Mouse (Mus musculus) stomach, embryonic 15.5 days (tissue): ENCODE results near the gene Ss18l1. TPM values are rescaled to one million over a fixed set of nuclear protein-coding genes. Genes with fewer than 3 reads are reported as not detected.

Source experiments
- ATAC-seq: fragments of 200-750 bp; cut with Nextera tagmentation; 2 replicates; pipeline ENCODE4 v1.8.0; 2017; ENCODE audit warnings: low read depth, moderate number of reproducible peaks, moderate TSS enrichment; ENCODE audit not compliant: insufficient read depth, low FRiP score
- H3K27ac ChIP-seq: fragments of 300-500 bp; sonication (generic); 2 replicates; pipeline ENCODE4 v1.5.1; 2015; ENCODE audit warnings: mild to moderate bottlenecking, inconsistent platforms
- H3K27me3 ChIP-seq: fragments of 300-500 bp; sonication (generic); replicated peaks from 2 replicates; pipeline ENCODE4 v1.6.1; 2015; ENCODE audit warnings: inconsistent platforms
- H3K36me3 ChIP-seq: fragments of 300-500 bp; sonication (generic); 2 replicates; pipeline ENCODE4 v1.6.1; 2015; ENCODE audit warnings: inconsistent platforms
- H3K4me1 ChIP-seq: fragments of 300-500 bp; sonication (generic); 2 replicates; pipeline ENCODE4 v1.6.1; 2015; ENCODE audit warnings: inconsistent platforms
- H3K4me2 ChIP-seq: fragments of 300-500 bp; sonication (generic); 2 replicates; pipeline ENCODE4 v1.6.1; 2015; ENCODE audit warnings: mild to moderate bottlenecking, inconsistent platforms
- H3K4me3 ChIP-seq: fragments of 300-500 bp; sonication (generic); replicated peaks from 2 replicates; pipeline ENCODE4 v1.5.1; 2015; ENCODE audit warnings: inconsistent platforms
- H3K9ac ChIP-seq: fragments of 300-500 bp; sonication (generic); 2 replicates; pipeline ENCODE4 v1.6.1; 2015; ENCODE audit warnings: inconsistent platforms
- H3K9me3 ChIP-seq: fragments of 300-500 bp; sonication (generic); 2 replicates; pipeline ENCODE4 v1.6.1; 2016; ENCODE audit warnings: inconsistent platforms
- WGBS: fragments of 180-500 bp; shearing (Covaris S2); methylation state at CpG from one replicate; pipeline ENCODE4 v1.1.7; 2015; 5-methylcytosine and 5-hydroxymethylcytosine counted together
- polyA plus RNA-seq: library from polyadenylated mRNA; unstranded; fragments of >200 nt; fragmentation: Nextera tagmentation; extraction: Ambion mirVana; gene quantifications from 2 replicates; pipeline ENCODE4 v1.2.1, GENCODE M21; 2015

Gene Ss18l1
- polyA plus RNA-seq, 1 experiment from 2014 or later = 4.4 TPM

- Histone ChIP-seq H3K9me3 (no peaks in the 10 kb centered on the region), H3K9ac (no peak overlapping the region), H3K4me3 (no peak overlapping the region), H3K27me3 (peaks cover 36% of the 10 kb centered on the region), H3K4me2 (no peak overlapping the region), H3K4me1 (no peaks in the 10 kb centered on the region), H3K27ac (no peak overlapping the region), H3K36me3 (no peaks in the 10 kb centered on the region)
- WGBS = 45% methylated on average over 3 of the region's 3 CpGs
- no peak for ATAC-seq
Observed at GRCm38 (mm10) chr2:180097585-180097984, 55.3 kb downstream of the Ss18l1 start.

GRCm38 (mm10) chr2:180098167-180098566, 55.9 kb downstream of the Ss18l1 start:
- 43% methylated on average over 5 of the region's 5 CpGs for WGBS
- Histone ChIP-seq H3K4me1 (peaks cover 4% of the 10 kb centered on the region; the same call in 1 of the 2 replicates), H3K4me3 (no peak overlapping the region), H3K9me3 (no peaks in the 10 kb centered on the region), H3K4me2 (no peak overlapping the region), H3K9ac (no peak overlapping the region), H3K27me3 (peaks cover 42% of the 10 kb centered on the region), H3K36me3 (no peaks in the 10 kb centered on the region), H3K27ac (no peak overlapping the region)
- no peak for ATAC-seq

- ATAC-seq = no peak
- whole genome bisulfite sequencing = 4% methylated on average over 15 of the region's 15 CpGs
Observed at GRCm38 (mm10) chr2:180099529-180099928, 57.2 kb downstream of the Ss18l1 start.

DNA sequence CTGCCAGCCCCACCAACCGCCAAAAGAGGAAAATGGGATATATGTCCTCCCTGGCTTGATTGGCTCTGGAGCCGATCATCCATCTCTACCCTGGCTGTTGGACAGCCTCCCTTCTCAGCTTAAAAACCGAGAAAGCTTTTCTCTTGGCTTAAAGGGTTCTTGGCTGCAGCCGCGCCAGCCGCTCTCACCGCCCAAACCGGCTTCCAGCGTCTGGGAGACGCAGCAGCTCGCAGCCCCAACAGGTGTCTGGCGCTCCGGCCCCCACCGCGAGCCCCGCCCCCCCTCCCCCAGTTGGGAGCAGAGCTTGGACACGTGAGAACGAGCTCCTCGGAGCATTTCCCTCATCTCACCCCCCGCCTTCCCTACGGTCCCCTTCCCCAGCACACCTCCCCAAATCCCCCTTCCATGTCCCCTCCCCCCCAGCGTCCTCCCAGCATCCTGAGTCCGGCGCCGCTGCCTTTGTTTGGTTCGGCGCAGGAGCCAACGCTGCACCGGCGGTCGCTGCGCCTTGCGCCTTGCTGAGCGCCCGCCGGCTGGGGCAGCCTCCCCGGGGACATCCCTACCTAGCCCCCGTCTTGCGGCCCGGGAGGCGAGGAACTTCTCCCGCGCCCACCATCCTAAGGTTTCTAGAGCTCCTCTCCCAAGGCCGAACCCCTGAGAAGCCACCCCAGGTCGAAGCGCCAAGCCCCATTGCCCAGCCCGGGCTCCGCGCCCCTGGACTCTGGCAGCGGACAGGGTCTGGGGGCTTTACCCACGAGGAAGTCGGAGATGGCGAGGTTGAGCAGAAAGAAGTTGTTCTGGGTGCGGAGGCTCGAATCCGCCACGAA, 61.1 kb downstream of the Ss18l1 start:
- Histone ChIP-seq H3K27ac (no peak overlapping the region), H3K4me1 (peaks cover 22% of the 10 kb centered on the region), H3K27me3 (peaks cover 66% of the 10 kb centered on the region), H3K36me3 (no peaks in the 10 kb centered on the region), H3K9me3 (no peaks in the 10 kb centered on the region), H3K4me3 (peak overlapping the region; percentile 51), H3K9ac (no peak overlapping the region), H3K4me2 (peak overlapping the region; percentile 100)
- no peak for ATAC-seq
- under 1% methylated on average over 54 of the region's 57 CpGs for WGBS

More at GRCm38 (mm10) chr2:180099529-180099928, 57.2 kb downstream of the Ss18l1 start:
- H3K4me1 ChIP-seq = peaks cover 16% of the 10 kb centered on the region
- H3K9ac ChIP-seq = no peak overlapping the region
- H3K4me2 ChIP-seq = no peak overlapping the region
- H3K9me3 ChIP-seq = no peaks in the 10 kb centered on the region
- peaks cover 54% of the 10 kb centered on the region for H3K27me3 ChIP-seq
- H3K4me3 ChIP-seq = no peak overlapping the region
- no peak overlapping the region for H3K27ac ChIP-seq
- H3K36me3 ChIP-seq = no peaks in the 10 kb centered on the region

DNA sequence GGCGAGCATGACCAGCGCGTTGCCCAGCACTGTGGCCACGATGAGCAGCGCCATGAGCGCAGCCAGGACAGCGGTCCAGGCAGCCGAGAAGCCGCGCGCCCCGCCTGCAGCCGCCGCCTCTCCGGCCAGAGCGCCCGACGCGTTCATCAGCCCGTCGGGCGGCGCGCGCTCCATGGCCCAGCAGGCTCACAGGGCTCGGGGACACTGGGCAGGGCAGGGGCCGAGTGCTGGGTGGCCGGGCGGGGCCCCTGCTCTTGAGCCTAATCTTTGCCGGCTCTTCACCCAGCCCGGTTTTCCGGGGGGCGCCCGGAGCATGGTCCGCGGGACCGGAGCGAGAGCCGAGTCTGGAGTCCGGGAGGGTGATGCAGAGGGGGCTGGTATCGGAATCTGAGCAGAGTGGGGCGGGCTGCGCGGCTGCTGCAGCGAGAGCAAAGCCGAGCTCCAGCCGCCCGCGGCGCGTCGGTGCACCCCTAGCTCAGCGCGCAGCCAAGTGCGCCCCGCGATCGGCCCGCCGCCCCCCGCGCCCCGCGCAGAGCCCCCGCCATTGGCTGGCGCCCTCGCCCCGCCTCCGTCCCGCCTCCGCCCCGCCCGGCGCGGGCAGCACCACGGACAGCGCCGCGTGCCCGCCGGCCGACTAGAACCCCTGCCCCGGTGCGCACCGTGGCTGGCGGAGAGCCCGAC, 61.8 kb downstream of the Ss18l1 start, which contains the start of gene Hrh3:
Gene Hrh3, minus strand, starts transcription at position 511 of the 681 bp plus-strand sequence.
- Histone ChIP-seq H3K27me3 (peaks cover 66% of the 10 kb centered on the region), H3K27ac (no peak within 1 kb of the TSS), H3K4me2 (peak within 1 kb of the TSS; percentile 100), H3K36me3 (no peaks in the 10 kb centered on the region), H3K4me3 (peak within 1 kb of the TSS; percentile 51), H3K9ac (no peak within 1 kb of the TSS), H3K4me1 (peaks cover 22% of the 10 kb centered on the region), H3K9me3 (no peaks in the 10 kb centered on the region)
- WGBS = under 1% methylated on average over 63 of the region's 87 CpGs
- peak; percentile 82 for ATAC-seq

GRCm38 (mm10) chr2:180104659-180105377, 62.5 kb downstream of the Ss18l1 start:
- Histone ChIP-seq H3K27me3 (peaks cover 60% of the 10 kb centered on the region), H3K4me3 (peak overlapping the region; percentile 51), H3K4me1 (peaks cover 22% of the 10 kb centered on the region), H3K4me2 (peak overlapping the region; percentile 100), H3K27ac (no peak overlapping the region), H3K9me3 (no peaks in the 10 kb centered on the region), H3K9ac (no peak overlapping the region), H3K36me3 (no peaks in the 10 kb centered on the region)
- ATAC-seq = 0 out of 2 replicates have a peak, but pooled peaks have one; percentile 5
- 11% methylated on average over 24 of the region's 24 CpGs for WGBS

GRCm38 (mm10) chr2:180105441-180106190, 63.3 kb downstream of the Ss18l1 start:
- Histone ChIP-seq H3K36me3 (no peaks in the 10 kb centered on the region), H3K9ac (no peak overlapping the region), H3K4me2 (no peak overlapping the region), H3K4me3 (no peak overlapping the region), H3K9me3 (no peaks in the 10 kb centered on the region), H3K27me3 (peaks cover 52% of the 10 kb centered on the region), H3K27ac (no peak overlapping the region), H3K4me1 (peaks cover 22% of the 10 kb centered on the region)
- no peak for ATAC-seq
- WGBS = 31% methylated on average over 8 of the region's 8 CpGs

GRCm38 (mm10) chr2:180107081-180107480, 64.8 kb downstream of the Ss18l1 start:
- H3K27me3 ChIP-seq = peaks cover 37% of the 10 kb centered on the region
- no peak overlapping the region for H3K4me3 ChIP-seq
- no peak overlapping the region for H3K4me2 ChIP-seq
- H3K9ac ChIP-seq = no peak overlapping the region
- ATAC-seq = no peak
- no peaks in the 10 kb centered on the region for H3K9me3 ChIP-seq
- no peak overlapping the region for H3K27ac ChIP-seq
- H3K4me1 ChIP-seq = peaks cover 22% of the 10 kb centered on the region
- 57% methylated on average over 4 of the region's 4 CpGs for WGBS
- H3K36me3 ChIP-seq = no peaks in the 10 kb centered on the region

- H3K27me3 ChIP-seq = peaks cover 25% of the 10 kb centered on the region
- H3K4me2 ChIP-seq = no peak overlapping the region
- no peak overlapping the region for H3K9ac ChIP-seq
- ATAC-seq = no peak
- H3K4me1 ChIP-seq = peaks cover 17% of the 10 kb centered on the region
- H3K9me3 ChIP-seq = no peaks in the 10 kb centered on the region
- H3K4me3 ChIP-seq = no peak overlapping the region
- 48% methylated on average over 6 of the region's 6 CpGs for WGBS
- H3K27ac ChIP-seq = no peak overlapping the region
- no peaks in the 10 kb centered on the region for H3K36me3 ChIP-seq
Observed at GRCm38 (mm10) chr2:180108285-180108684, 66.0 kb downstream of the Ss18l1 start.

DNA sequence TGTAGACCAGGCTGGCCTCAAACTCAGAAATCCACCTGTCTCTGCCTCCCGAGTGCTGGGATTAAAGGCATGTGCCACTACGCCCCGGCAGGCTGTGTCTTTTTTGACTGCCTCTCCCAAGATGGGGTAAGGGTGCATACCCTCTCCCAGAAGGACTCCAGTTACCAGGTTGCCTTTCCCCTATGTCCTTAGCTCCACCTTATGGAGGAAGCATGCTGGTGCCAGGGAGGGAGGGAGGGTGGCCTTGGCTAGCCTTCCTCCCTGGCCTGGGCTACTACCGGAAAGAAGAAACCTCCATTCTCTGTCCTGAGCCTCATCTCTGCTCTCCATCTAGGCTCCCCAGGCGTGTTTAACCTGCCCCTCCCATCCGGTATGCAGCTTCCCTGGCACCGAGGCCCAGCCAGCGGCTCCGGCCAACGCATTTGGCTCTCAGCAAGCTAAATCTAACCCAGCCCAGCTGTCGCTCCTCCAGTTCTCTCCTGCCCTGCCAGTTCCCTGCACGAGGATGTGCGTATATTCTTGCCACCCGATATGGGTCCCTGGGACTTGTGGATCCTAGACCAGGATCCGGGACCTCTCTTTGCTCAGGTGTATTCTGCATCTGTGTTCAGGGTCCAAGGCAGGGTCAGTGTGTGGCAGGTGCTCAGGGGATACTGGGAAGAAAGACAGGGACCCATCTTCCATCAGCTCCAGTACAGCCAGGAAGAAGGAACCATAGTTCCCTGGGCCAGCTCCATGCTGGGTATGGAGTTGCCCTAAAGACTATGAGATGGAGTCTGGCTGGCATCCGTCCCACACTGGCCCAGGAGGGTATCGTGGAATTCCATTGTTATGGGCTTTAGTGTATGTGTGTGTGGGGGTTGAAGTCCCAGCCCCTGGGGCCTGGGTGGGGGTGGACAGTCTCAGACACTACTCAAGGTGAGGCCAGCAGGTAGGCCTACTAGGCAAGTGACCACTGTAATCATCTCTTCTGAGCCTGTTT, 71.9 kb downstream of the Ss18l1 start:
- 51% methylated on average over 17 of the region's 17 CpGs for whole genome bisulfite sequencing
- ATAC-seq = no peak
- Histone ChIP-seq H3K4me3 (no peak overlapping the region), H3K9ac (no peak overlapping the region), H3K9me3 (no peaks in the 10 kb centered on the region), H3K4me1 (peaks cover 28% of the 10 kb centered on the region), H3K27ac (no peak overlapping the region), H3K36me3 (no peaks in the 10 kb centered on the region), H3K27me3 (no peaks in the 10 kb centered on the region), H3K4me2 (no peak overlapping the region)
